Mouse (Mus musculus) gastrocnemius, adult 2 months (tissue): ENCODE results near the gene Farp2. TPM values are rescaled to one million over a fixed set of nuclear protein-coding genes. Genes with fewer than 3 reads are reported as not detected.

ENCODE experiments used
- DNase-seq: peaks from one replicate; pipeline ENCODE4 v3.0.0; 2022
- H3K27ac ChIP-seq: fragments of 200-600 bp; 2 replicates; pipeline ENCODE4 v1.8.1; 2022; ENCODE audit warnings: mild to moderate bottlenecking
- H3K4me3 ChIP-seq: fragments of 200-600 bp; 2 replicates; pipeline ENCODE4 v1.8.1; 2022; ENCODE audit warnings: mild to moderate bottlenecking, moderate library complexity
- CTCF ChIP-seq: fragments of 200-600 bp; IDR thresholded peaks from 2 replicates; pipeline ENCODE4 v1.8.1; 2022; ENCODE audit warnings: antibody characterized with exemption, mild to moderate bottlenecking, moderate library complexity
- intact Hi-C: fragments of 180-260 bp; cut with DNase I; formaldehyde crosslinking; loops from one replicate; pipeline ENCODE4 v1.15.1; 2025
- total RNA-seq, 2 experiments: library from RNA; stranded (reverse); gene quantifications; 2 replicates each; pipeline ENCODE4 v1.2.3; 2021

The Farp2 gene
- total RNA-seq, 2 experiments from 2014 or later = 13.1 to 13.4 TPM

GRCm38 (mm10) chr1:93618059-93618748, 106.3 kb downstream of the Farp2 start:
- DNase-seq = no peak
- TF ChIP-seq CTCF = no peak
- Histone ChIP-seq H3K27ac (no peak overlapping the region), H3K4me3 (no peak overlapping the region)
- intact Hi-C loops = no loop called here

- no peak for DNase-seq
- no peak for TF ChIP-seq CTCF
- Histone ChIP-seq H3K4me3 (no peak overlapping the region), H3K27ac (no peak overlapping the region)
- intact Hi-C loops = no loop called here
Measured at GRCm38 (mm10) chr1:93618948-93619347, 107.1 kb downstream of the Farp2 start.

GRCm38 (mm10) chr1:93624502-93624901, 112.6 kb downstream of the Farp2 start:
- intact Hi-C loops = no loop called here
- Histone ChIP-seq H3K27ac (no peak overlapping the region), H3K4me3 (no peak overlapping the region)
- DNase-seq = no peak
- TF ChIP-seq CTCF = no peak

- DNase-seq = no peak
- no peak overlapping the region for H3K4me3 ChIP-seq
- H3K27ac ChIP-seq = no peak overlapping the region
- intact Hi-C loops = no loop called here
- TF ChIP-seq CTCF = no peak
Measured at GRCm38 (mm10) chr1:93630796-93631195, 118.9 kb downstream of the Farp2 start.

GRCm38 (mm10) chr1:93632723-93633122, 120.8 kb downstream of the Farp2 start:
- H3K27ac ChIP-seq = no peak overlapping the region
- H3K4me3 ChIP-seq = no peak overlapping the region
- intact Hi-C loops = no loop called here
- DNase-seq = no peak
- TF ChIP-seq CTCF = no peak

GRCm38 (mm10) chr1:93634481-93634891, 122.6 kb downstream of the Farp2 start:
- peak overlapping the region; percentile 86 for H3K4me3 ChIP-seq
- no peak for TF ChIP-seq CTCF
- peak; percentile 51 for DNase-seq
- peak overlapping the region; percentile 98 for H3K27ac ChIP-seq
- intact Hi-C loops = loop anchor here (2.0 kb wide), 1 partner anchor 168 kb away; the partner anchor contains the start of gene Ing5

GRCm38 (mm10) chr1:93635091-93635579, 123.3 kb downstream of the Farp2 start:
- intact Hi-C loops = loop anchor here (2.0 to 5.0 kb wide), 2 partner anchors 117 to 168 kb away; partner anchors contain the start of genes Atg4b, Ing5 and Thap4
- DNase-seq = peak; percentile 65
- TF ChIP-seq CTCF = no peak
- Histone ChIP-seq H3K4me3 (peak overlapping the region; percentile 86), H3K27ac (peak overlapping the region; percentile 98)

- intact Hi-C loops = loop anchor here (2.0 to 5.0 kb wide), 2 partner anchors 117 to 167 kb away; partner anchors contain the start of genes Atg4b, Ing5 and Thap4
- peak overlapping the region; percentile 86 for H3K4me3 ChIP-seq
- TF ChIP-seq CTCF = no peak
- H3K27ac ChIP-seq = peak overlapping the region; percentile 98
- peak; percentile 99 for DNase-seq
Measured at GRCm38 (mm10) chr1:93635580-93636192, 123.8 kb downstream of the Farp2 start.

GRCm38 (mm10) chr1:93636211-93636897, 124.5 kb downstream of the Farp2 start:
- Histone ChIP-seq H3K4me3 (peak overlapping the region; percentile 86), H3K27ac (peak overlapping the region; percentile 98)
- peak; percentile 38 for TF ChIP-seq CTCF
- no peak for DNase-seq
- intact Hi-C loops = loop anchor here (5.0 kb wide), 1 partner anchor 116 kb away; the partner anchor contains the start of genes Atg4b and Thap4

- TF ChIP-seq CTCF = no peak
- intact Hi-C loops = no loop called here
- no peak for DNase-seq
- H3K4me3 ChIP-seq = no peak overlapping the region
- no peak overlapping the region for H3K27ac ChIP-seq
Measured at GRCm38 (mm10) chr1:93641978-93642377, 130.1 kb downstream of the Farp2 start.

- intact Hi-C loops = no loop called here
- no peak overlapping the region for H3K27ac ChIP-seq
- H3K4me3 ChIP-seq = no peak overlapping the region
- no peak for TF ChIP-seq CTCF
- DNase-seq = no peak
Measured at GRCm38 (mm10) chr1:93642692-93643091, 130.8 kb downstream of the Farp2 start.

- Histone ChIP-seq H3K27ac (no peak overlapping the region), H3K4me3 (no peak overlapping the region)
- DNase-seq = no peak
- TF ChIP-seq CTCF = no peak
- intact Hi-C loops = no loop called here
Measured at GRCm38 (mm10) chr1:93649604-93650172, 137.8 kb downstream of the Farp2 start.
